Mouse (Mus musculus): Measurements from ENCODE around the gene C2.

GRCm38 (mm10) chr17:34893072-34893824, 4.8 kb downstream of the C2 start:
- no peak for TF ChIP-seq POLR2A (IDR thresholded peaks at IDR 0.05; ENCODE audit: low read depth, low read length)
- TF ChIP-seq CTCF (conservative IDR thresholded peaks at IDR 0.05; ENCODE audit: insufficient read depth, insufficient read length, low read depth, low read length): no peak
